Mouse (Mus musculus): ENCODE results near the gene Ubqln5.

Ubqln5 gene

DNA sequence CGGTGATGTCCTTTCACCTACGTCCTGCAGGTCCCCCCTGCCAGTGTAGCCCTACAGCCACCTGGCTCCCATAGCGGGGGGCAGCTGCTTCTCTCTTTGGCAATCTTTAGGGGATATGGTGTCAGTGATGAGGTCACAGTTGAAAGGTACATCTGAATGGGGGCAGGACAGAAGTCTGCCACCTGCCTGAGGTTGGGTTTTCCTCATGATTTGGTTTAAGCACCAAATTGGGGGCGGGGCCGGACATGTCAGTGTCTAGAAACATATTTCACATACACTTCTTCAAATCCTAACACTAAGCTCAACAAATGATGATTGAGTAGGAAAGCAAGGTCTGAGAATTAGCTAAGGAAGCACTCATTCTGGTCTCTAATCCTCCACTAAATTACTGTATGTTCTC lies at the start of gene Ubqln5:
Gene Ubqln5, minus strand, starts transcription at position 101 of the 400 bp plus-strand sequence.
- no peak for DNase-seq

- no peak for DNase-seq
Measured at GRCm38 (mm10) chr7:104179074-104179473, 49.4 kb upstream of the Ubqln5 start.

DNA sequence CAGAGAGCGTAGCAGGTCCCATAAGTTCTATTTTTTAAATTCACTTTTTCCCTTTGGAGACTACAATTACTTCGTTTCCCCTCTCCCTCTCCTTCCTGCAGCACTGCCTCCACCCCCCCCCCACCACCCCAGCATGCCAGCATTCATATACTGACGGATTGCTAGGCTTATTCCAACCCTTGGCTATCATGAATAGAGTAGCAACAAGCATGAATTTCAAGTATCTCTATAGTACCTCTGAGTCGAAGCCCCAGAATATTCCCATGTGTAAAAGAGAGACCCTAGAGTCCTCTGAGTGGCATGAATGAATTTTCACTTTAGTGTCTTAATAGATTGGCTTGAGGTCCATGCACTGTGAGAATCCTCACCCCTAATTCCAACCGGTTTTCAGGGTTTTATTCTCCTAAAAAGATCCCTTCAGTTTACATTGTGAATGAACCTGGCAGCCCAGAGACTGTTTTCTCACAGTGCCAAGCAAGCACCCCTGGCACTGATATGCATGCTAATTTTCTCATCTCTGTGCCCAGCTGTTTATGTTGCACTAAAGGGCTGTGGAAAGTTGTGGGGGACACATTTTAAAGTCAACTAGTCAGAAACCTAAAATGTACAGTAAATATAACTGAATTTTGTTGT lies 48.9 kb upstream of the Ubqln5 start:
- DNase-seq: no peak

DNA sequence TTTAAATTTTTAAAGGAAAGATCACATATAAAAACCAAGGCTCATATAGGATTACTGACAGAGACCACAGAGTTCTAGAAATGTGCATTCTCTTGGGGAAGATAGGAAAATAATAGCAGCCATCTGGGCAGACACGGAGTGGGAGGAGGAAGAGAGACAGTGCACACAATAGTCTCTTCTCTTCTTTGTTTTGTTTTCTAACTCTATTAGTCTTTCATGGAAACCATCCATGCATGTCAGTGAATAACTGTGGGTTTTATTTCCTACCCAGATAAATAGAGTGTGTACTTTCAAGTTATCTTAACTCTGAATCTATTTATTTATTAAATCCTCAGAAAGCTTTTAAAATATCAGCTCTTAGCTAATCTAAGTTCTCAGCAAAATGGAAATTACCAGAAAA lies 45.5 kb upstream of the Ubqln5 start:
- no peak for DNase-seq

GRCm38 (mm10) chr7:104169634-104170204 lies 40.1 kb upstream of the Ubqln5 start:
- DNase-seq: peak; percentile 14

- DNase-seq: peak; percentile 6
Measured at GRCm38 (mm10) chr7:104167105-104167504, 37.5 kb upstream of the Ubqln5 start.

DNA sequence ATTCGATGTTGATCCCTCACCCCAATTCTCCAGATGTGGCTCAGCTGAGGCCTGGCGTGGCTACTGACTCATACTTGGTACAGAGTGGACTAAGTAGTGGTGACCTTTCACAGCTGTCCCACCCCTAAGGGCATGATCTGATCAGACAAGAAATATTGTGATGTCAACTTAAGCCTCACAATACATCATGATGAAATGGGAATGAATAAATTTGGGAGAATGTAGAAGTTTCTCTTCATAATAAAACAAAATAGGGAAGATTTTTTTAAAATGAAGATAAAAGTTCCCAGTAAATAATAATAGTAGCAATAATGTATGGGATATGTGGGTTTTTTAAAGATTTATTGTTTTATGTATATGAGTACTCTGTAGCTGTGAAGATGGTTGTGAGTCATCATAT lies 20.8 kb upstream of the Ubqln5 start, which contains the start of gene Ubqlnl:
Gene Ubqlnl, minus strand, starts transcription at position 101 of the 400 bp plus-strand sequence.
- DNase-seq: no peak

DNA sequence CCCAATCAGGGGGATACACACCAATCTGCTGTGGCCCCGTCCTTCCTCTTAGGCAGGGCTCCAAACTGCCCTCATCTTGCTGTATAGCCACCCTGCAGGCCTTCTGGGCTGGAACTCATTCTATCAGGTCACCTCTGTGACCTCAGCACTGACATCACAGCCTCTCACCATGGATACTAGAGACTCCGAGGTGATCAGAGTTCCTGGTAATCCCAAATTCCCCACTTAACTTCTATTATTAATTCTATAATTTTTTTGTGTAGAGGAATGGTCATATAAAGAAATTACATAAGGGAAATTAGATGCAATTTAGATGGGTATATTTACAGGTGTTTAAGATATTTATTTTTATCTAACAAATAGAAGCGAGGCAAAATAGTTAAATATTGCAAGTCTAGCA lies 13.6 kb upstream of the Ubqln5 start, which contains the start of gene Ubqln3:
Gene Ubqln3, minus strand, starts transcription at position 101 of the 400 bp plus-strand sequence.
- DNase-seq: no peak

DNA sequence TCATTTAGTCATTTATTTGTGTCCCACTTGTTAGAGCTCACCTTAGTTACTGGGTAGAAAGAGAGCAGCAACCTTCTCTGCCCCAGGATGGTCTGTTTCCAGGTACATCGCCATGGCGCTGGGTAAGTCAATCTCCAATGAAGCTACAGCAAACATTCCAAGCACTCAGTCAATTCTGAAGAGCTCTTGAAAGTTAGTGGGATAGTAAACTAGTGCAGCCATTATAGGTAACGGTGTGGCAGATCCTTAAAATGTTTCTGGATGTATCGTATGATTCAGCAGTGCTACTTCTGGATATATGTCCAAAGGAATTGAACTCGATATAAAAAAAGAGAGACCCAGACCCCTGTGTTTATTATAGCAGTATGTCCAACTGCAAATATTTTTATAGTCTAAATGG lies 7.7 kb upstream of the Ubqln5 start, which contains the start of gene Olfr643:
Gene Olfr643, minus strand, starts transcription at position 101 of the 400 bp plus-strand sequence.
- DNase-seq: no peak

DNA sequence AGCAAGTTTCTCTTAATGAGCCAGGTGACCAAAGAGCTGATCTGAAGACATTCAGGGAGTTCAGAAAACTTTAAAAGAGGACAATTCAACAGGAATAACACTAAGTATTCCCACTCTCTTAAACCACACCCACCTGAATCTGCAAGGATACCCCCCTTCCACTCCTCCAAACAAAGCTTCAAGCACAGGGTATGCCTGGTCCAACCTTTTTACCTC lies 25.0 kb downstream of the Ubqln5 start, which contains the start of gene Olfr646:
Gene Olfr646, plus strand, starts transcription at position 117 of the 216 bp plus-strand sequence.
- no peak for DNase-seq

DNA sequence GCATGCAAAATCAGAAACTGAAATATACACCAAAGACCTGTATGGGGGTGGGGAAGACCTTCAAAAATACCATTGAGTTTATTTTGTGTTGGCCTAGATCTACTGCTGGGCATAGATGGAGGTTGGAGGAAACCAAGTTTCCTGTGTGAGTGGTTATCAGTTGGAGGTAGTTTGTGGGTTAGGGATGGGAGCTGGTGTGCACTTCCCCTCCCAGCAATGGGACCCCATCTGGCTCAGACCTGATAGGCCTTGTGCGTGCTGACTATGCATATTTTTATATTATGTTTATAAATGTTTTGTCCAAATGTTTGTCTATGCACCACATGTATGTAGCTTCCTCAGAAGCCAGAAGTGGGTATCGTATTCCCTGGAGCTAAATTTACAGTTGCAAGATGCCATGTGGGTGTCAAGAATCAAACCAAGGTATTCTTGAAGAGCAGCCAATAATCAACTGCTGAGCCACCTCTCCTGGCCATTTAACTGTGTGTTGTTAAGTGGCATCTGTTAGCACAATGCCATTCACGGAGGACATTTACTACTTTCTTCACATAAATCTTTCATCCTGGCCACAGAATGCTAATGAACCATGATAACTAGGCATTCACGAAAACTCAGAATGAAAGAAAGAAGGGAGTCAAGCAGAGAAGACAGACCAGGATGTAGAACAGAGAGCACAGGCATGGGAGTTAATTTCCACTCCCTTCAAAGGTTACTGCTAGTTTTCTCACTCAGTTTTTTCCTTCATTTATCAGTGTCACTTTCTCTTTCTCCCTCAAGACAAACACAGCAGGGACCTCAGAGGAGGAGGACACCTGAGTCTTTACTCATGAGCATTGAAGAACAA lies 25.5 kb downstream of the Ubqln5 start:
- peak; percentile 10 for DNase-seq

GRCm38 (mm10) chr7:104085365-104085764 lies 44.3 kb downstream of the Ubqln5 start, which contains the start of gene Olfr645:
Olfr645 (minus strand) TSS chr7:104085465.
- no peak for DNase-seq

All from liver (tissue).